Mouse (Mus musculus) limb, embryonic 11.5 days (tissue): ENCODE data around the gene Zfp217. TPM values are rescaled to one million over a fixed set of nuclear protein-coding genes. Genes with fewer than 3 reads are reported as not detected.
A peak's percentile ranks its signal among the peaks of the same experiment; 100 is the strongest.

Source experiments
- ATAC-seq: fragments of 200-750 bp; cut with Nextera tagmentation; 2 replicates; pipeline ENCODE4 v1.8.0; 2017; ENCODE audit warnings: low read depth; ENCODE audit not compliant: insufficient number of reproducible peaks, low FRiP score, low TSS enrichment
- DNase-seq: peaks from one replicate; pipeline ENCODE4 v3.0.0-alpha.2; 2015; ENCODE audit warnings: low spot score
- H3K27ac ChIP-seq: fragments of 300-500 bp; sonication (generic); replicated peaks from 2 replicates; pipeline ENCODE4 v1.5.1; 2014; ENCODE audit warnings: low read depth, mild to moderate bottlenecking, low read length
- H3K27me3 ChIP-seq: fragments of 300-500 bp; sonication (generic); 2 replicates; pipeline ENCODE4 v1.6.1; 2014; ENCODE audit warnings: mild to moderate bottlenecking, low read length, mixed read lengths; ENCODE audit not compliant: control insufficient read depth, insufficient read depth
- H3K36me3 ChIP-seq: fragments of 300-500 bp; sonication (generic); 2 replicates; pipeline ENCODE4 v1.6.1; 2014; ENCODE audit warnings: mild to moderate bottlenecking, low read length, moderate library complexity, mixed read lengths; ENCODE audit not compliant: control insufficient read depth, insufficient read depth
- H3K4me1 ChIP-seq: fragments of 300-500 bp; sonication (generic); 2 replicates; pipeline ENCODE4 v1.6.1; 2014; ENCODE audit warnings: low read length, mixed read lengths; ENCODE audit not compliant: control insufficient read depth, insufficient read depth
- H3K4me2 ChIP-seq: fragments of 300-500 bp; sonication (generic); 2 replicates; pipeline ENCODE4 v1.6.1; 2014; ENCODE audit warnings: low read depth, mild to moderate bottlenecking, moderate library complexity; ENCODE audit not compliant: severe bottlenecking
- H3K4me3 ChIP-seq: fragments of 300-500 bp; sonication (generic); 2 replicates; pipeline ENCODE4 v1.5.1; 2014; ENCODE audit warnings: low read depth, low read length
- H3K9ac ChIP-seq: fragments of 300-500 bp; sonication (generic); 2 replicates; pipeline ENCODE4 v1.6.1; 2014; ENCODE audit warnings: mild to moderate bottlenecking, low read length
- H3K9me3 ChIP-seq: fragments of 300-500 bp; sonication (generic); 2 replicates; pipeline ENCODE4 v1.6.1; 2016; ENCODE audit warnings: low read length; ENCODE audit not compliant: control insufficient read depth
- WGBS: fragments of 180-500 bp; shearing (Covaris S2); extraction: QIAGEN DNeasy Blood & Tissue Kit; methylation state at CpG from one replicate; pipeline ENCODE4 v1.1.7; 2014; 5-methylcytosine and 5-hydroxymethylcytosine counted together
- polyA plus RNA-seq: library from polyadenylated mRNA; unstranded; fragments of >200 nt; fragmentation: Nextera tagmentation; extraction: Ambion mirVana; gene quantifications from 2 replicates; pipeline ENCODE4 v1.2.1, GENCODE M21; 2014

Gene Zfp217
- polyA plus RNA-seq, 1 experiment from 2014 or later: 5.2 TPM

- H3K9ac ChIP-seq: no peak overlapping the region
- peaks cover 31% of the 10 kb centered on the region for H3K4me1 ChIP-seq
- DNase-seq (no peak), ATAC-seq (no peak)
- no peaks in the 10 kb centered on the region for H3K9me3 ChIP-seq
- peaks cover 2% of the 10 kb centered on the region; the same call in 1 of the 2 replicates for H3K36me3 ChIP-seq
- peak overlapping the region; percentile 74 for H3K4me2 ChIP-seq
- WGBS: 12% methylated on average over 7 of the region's 7 CpGs
- no peak overlapping the region; the same call in 1 of the 2 replicates for H3K27ac ChIP-seq
- H3K4me3 ChIP-seq: peak overlapping the region; percentile 6; the same call in 1 of the 2 replicates
- no peaks in the 10 kb centered on the region for H3K27me3 ChIP-seq
Measured at GRCm38 (mm10) chr2:170128461-170129247, 19.2 kb downstream of the Zfp217 start.

GRCm38 (mm10) chr2:170127523-170127922 is 20.4 kb downstream of the Zfp217 start:
- H3K4me1 ChIP-seq: peaks cover 31% of the 10 kb centered on the region
- H3K4me2 ChIP-seq: peak overlapping the region; percentile 74; the same call in 1 of the 2 replicates
- H3K27ac ChIP-seq: 0 out of 2 replicates have a peak overlapping the region, but pooled peaks have one; percentile 45
- H3K27me3 ChIP-seq: no peaks in the 10 kb centered on the region
- no peak overlapping the region for H3K9ac ChIP-seq
- ATAC-seq (no peak), DNase-seq (no peak)
- no peaks in the 10 kb centered on the region for H3K9me3 ChIP-seq
- H3K36me3 ChIP-seq: peaks cover 2% of the 10 kb centered on the region; the same call in 1 of the 2 replicates
- WGBS: 51% methylated on average over 3 of the region's 3 CpGs
- no peak overlapping the region for H3K4me3 ChIP-seq

- Histone ChIP-seq H3K36me3 (peaks cover 2% of the 10 kb centered on the region; the same call in 1 of the 2 replicates), H3K27ac (no peak overlapping the region), H3K27me3 (no peaks in the 10 kb centered on the region), H3K4me2 (no peak overlapping the region), H3K9me3 (no peaks in the 10 kb centered on the region), H3K4me1 (peaks cover 31% of the 10 kb centered on the region), H3K4me3 (no peak overlapping the region), H3K9ac (no peak overlapping the region)
- ATAC-seq (no peak), DNase-seq (no peak)
- 68% methylated on average over 1 of the region's 1 CpGs for WGBS
Measured at GRCm38 (mm10) chr2:170126266-170126665, 21.6 kb downstream of the Zfp217 start.

- no peak for DNase-seq
- Histone ChIP-seq H3K27me3 (no peaks in the 10 kb centered on the region), H3K4me2 (no peak overlapping the region), H3K27ac (no peak overlapping the region), H3K9ac (no peak overlapping the region), H3K9me3 (no peaks in the 10 kb centered on the region), H3K4me3 (no peak overlapping the region), H3K36me3 (peaks cover 18% of the 10 kb centered on the region; the same call in 1 of the 2 replicates), H3K4me1 (peaks cover 7% of the 10 kb centered on the region)
- 87% methylated on average over 7 of the region's 7 CpGs for WGBS
- no peak for ATAC-seq
Measured at GRCm38 (mm10) chr2:170122197-170122596, 25.7 kb downstream of the Zfp217 start.

- ATAC-seq (no peak), DNase-seq (no peak)
- Histone ChIP-seq H3K9ac (no peak overlapping the region), H3K4me1 (peaks cover under 1% of the 10 kb centered on the region), H3K27ac (no peak overlapping the region), H3K4me2 (no peak overlapping the region), H3K9me3 (no peaks in the 10 kb centered on the region), H3K4me3 (no peak overlapping the region), H3K27me3 (no peaks in the 10 kb centered on the region), H3K36me3 (peaks cover 18% of the 10 kb centered on the region; the same call in 1 of the 2 replicates)
- 88% methylated on average over 19 of the region's 19 CpGs for WGBS
Measured at GRCm38 (mm10) chr2:170120139-170121027, 27.5 kb downstream of the Zfp217 start.

GRCm38 (mm10) chr2:170116704-170117281 is 31.1 kb downstream of the Zfp217 start:
- no peak overlapping the region for H3K9ac ChIP-seq
- no peak overlapping the region for H3K4me2 ChIP-seq
- H3K27ac ChIP-seq: no peak overlapping the region
- no peaks in the 10 kb centered on the region for H3K4me1 ChIP-seq
- H3K36me3 ChIP-seq: peaks cover 32% of the 10 kb centered on the region
- H3K4me3 ChIP-seq: no peak overlapping the region
- H3K9me3 ChIP-seq: no peaks in the 10 kb centered on the region
- DNase-seq (peak; percentile 77), ATAC-seq (no peak)
- H3K27me3 ChIP-seq: no peaks in the 10 kb centered on the region
- WGBS: 51% methylated on average over 4 of the region's 4 CpGs

GRCm38 (mm10) chr2:170110306-170110705 is 37.6 kb downstream of the Zfp217 start:
- H3K9me3 ChIP-seq: no peaks in the 10 kb centered on the region
- ATAC-seq (no peak), DNase-seq (no peak)
- 92% methylated on average over 8 of the region's 8 CpGs for WGBS
- no peak overlapping the region for H3K9ac ChIP-seq
- H3K27ac ChIP-seq: no peak overlapping the region
- no peak overlapping the region for H3K4me2 ChIP-seq
- H3K36me3 ChIP-seq: peaks cover 17% of the 10 kb centered on the region
- no peaks in the 10 kb centered on the region for H3K27me3 ChIP-seq
- no peaks in the 10 kb centered on the region for H3K4me1 ChIP-seq
- no peak overlapping the region for H3K4me3 ChIP-seq

GRCm38 (mm10) chr2:170109528-170109927 is 38.4 kb downstream of the Zfp217 start:
- Histone ChIP-seq H3K4me3 (no peak overlapping the region), H3K9ac (no peak overlapping the region), H3K27ac (no peak overlapping the region), H3K27me3 (no peaks in the 10 kb centered on the region), H3K4me1 (no peaks in the 10 kb centered on the region), H3K4me2 (no peak overlapping the region), H3K36me3 (peaks cover 12% of the 10 kb centered on the region), H3K9me3 (no peaks in the 10 kb centered on the region)
- ATAC-seq (no peak), DNase-seq (no peak)
- 67% methylated on average over 5 of the region's 5 CpGs for WGBS
